Comparison of ENCODE assay signal across 8 mouse cellular contexts in the genomic region with DNA sequence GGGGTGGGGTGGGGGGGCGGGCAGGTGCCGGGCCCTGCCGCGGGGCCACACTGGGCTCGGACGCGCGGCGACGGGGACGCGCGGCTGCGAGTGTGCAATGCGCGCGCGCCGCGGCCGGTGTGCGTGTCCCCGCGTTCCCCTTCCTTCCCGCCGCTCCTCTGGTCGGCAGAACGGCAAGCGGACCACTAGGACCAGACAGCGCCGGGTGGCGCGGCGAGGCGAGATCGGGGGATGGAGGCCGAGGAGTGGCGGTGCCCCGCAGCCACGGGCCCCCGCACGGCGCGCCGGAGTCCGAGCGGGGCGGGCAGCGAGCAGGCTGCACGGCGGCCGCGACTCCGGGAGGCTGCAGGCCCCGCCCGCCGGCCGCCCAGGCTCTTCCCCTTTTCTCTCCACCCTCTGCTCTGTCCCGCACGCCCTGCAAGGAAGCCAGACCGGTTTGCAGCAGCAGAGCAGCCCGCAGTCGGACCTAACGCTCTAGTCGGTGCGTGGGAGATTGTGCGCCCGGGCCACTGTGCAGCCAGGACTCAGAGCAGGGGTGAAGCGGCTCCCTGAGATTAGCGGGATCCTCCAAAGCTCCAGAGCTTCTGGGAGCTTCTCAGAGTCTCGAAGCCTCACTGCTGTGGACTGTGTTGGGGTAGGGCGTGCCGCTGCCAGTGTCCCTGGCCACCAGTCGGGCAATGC. TPM values are rescaled to one million over a fixed set of nuclear protein-coding genes. Genes with fewer than 3 reads are reported as not detected.
DNase-seq lines count a peak whose midpoint lies in the region; ATAC-seq and TF ChIP-seq lines count a peak whose summit lies in the region.

No protein-coding gene starts in this region.

- H3K27me3 ChIP-seq in hindbrain, embryonic 16.5 days (replicated peaks; ENCODE audit: control insufficient read depth, insufficient read depth, low read length): peaks cover 7% of the 10 kb centered on the region
- no peaks in the 10 kb centered on the region for H3K27me3 ChIP-seq in megakaryocyte, embryonic 14.5 days (replicated peaks)

- peak overlapping the region; percentile 64 for H3K27ac ChIP-seq in hindbrain, embryonic 16.5 days (ENCODE audit: low read depth, low read length)
- peak overlapping the region; percentile 74; the same call in 1 of the 2 replicates for H3K27ac ChIP-seq in left cerebral cortex, adult 2 months

- no peak; the same call in 1 of the 2 replicates for TF ChIP-seq CTCF in left cerebral cortex, adult 2 months (IDR thresholded peaks at IDR 0.05)

- no peaks in the 10 kb centered on the region for H3K9me3 ChIP-seq in hindbrain, embryonic 16.5 days (ENCODE audit: control insufficient read depth, low read length)
- H3K9me3 ChIP-seq in megakaryocyte, embryonic 14.5 days: peaks cover 10% of the 10 kb centered on the region

- H3K4me2 ChIP-seq in hindbrain, embryonic 16.5 days (ENCODE audit: low read length): peak overlapping the region; percentile 71

- peaks cover 11% of the 10 kb centered on the region for H3K4me1 ChIP-seq in hindbrain, embryonic 16.5 days (ENCODE audit: control insufficient read depth, insufficient read depth, low read depth, low read length)
- H3K4me1 ChIP-seq in megakaryocyte, embryonic 14.5 days: peaks cover 57% of the 10 kb centered on the region

- intact Hi-C loops in left cerebral cortex, adult 2 months (cut with DNase I): loop anchor here (1.0 to 5.0 kb wide), 3 partner anchors 79 to 274 kb away; partner anchors contain the start of genes Fam122a and Fxn

- DNase-seq in T-cell, adult 2 months (ENCODE audit: low spot score): peak; percentile 24
- peak; percentile 78 to 83 for DNase-seq in cerebellum, postnatal 36 days
- DNase-seq in gastrocnemius, adult 18-20 months (ENCODE audit: low spot score): peak; percentile 10
- DNase-seq in left cerebral cortex, adult 2 months (ENCODE audit: extremely low spot score in 1 of 2, low spot score in 2 of 2): peak; percentile 54 to 66
- peak; percentile 62 for DNase-seq in right cerebral cortex, adult 18-20 months
- peak; percentile 16 for DNase-seq in urinary bladder, postnatal 10 days (ENCODE audit: low spot score)

- WGBS in hindbrain, embryonic 16.5 days: under 1% methylated on average over 57 of the region's 74 CpGs

- peak overlapping the region; percentile 88 for H3K9ac ChIP-seq in hindbrain, embryonic 16.5 days (ENCODE audit: low read depth, low read length)

- no peaks in the 10 kb centered on the region for H3K36me3 ChIP-seq in hindbrain, embryonic 16.5 days (ENCODE audit: control insufficient read depth, insufficient read depth, low read length)
- peaks cover 19% of the 10 kb centered on the region for H3K36me3 ChIP-seq in megakaryocyte, embryonic 14.5 days (replicated peaks; ENCODE audit: low read length)

- peak overlapping the region; percentile 87 for H3K4me3 ChIP-seq in hindbrain, embryonic 16.5 days (ENCODE audit: low read length)
- H3K4me3 ChIP-seq in left cerebral cortex, adult 2 months: peak overlapping the region; percentile 70
- peak overlapping the region; percentile 99 for H3K4me3 ChIP-seq in megakaryocyte, embryonic 14.5 days (replicated peaks)

- peak; percentile 91 for ATAC-seq in hindbrain, embryonic 16.5 days

RNA-seq across cellular contexts. Expression of gene Pip5k1b, which starts 0.4 kb away (rescaled TPM):
- total RNA-seq in gastrocnemius, adult 18-20 months (2021): under 1 TPM; 0.34 to 0.50 TPM
- 2.2 and 2.4 TPM in 2 replicates for polyA plus RNA-seq in hindbrain, embryonic 16.5 days (2015; fragmentation: Nextera tagmentation; extraction: Ambion mirVana)
- 10 to 100 TPM; 28.9 to 29.9 TPM for total RNA-seq in left cerebral cortex, adult 2 months (2021)
- 6.9 and 8.0 TPM in 2 replicates for polyA plus RNA-seq in megakaryocyte, embryonic 14.5 days (2012; ENCODE audit: insufficient read depth, low replicate concordance)

Comparison
In these comparisons a context has a peak if more than half of its experiments do, and no peak if none do; other contexts are left out.
1. Peak in every context shown above with its lines: DNase-seq, ATAC-seq, H3K4me3 ChIP-seq and H3K27ac ChIP-seq.
2. DNase-seq: peak in every context shown above with its lines; median percentile 80 in cerebellum, postnatal 36 days; 62 in right cerebral cortex, adult 18-20 months; 60 in left cerebral cortex, adult 2 months; 24 in T-cell, adult 2 months; 16 in urinary bladder, postnatal 10 days; 10 in gastrocnemius, adult 18-20 months.
3. RNA of gene Pip5k1b, which starts 0.4 kb away (total RNA-seq): 28.9 to 29.9 TPM in left cerebral cortex, adult 2 months; 0.34 to 0.50 TPM in gastrocnemius, adult 18-20 months; every median in the first group is over 10 times any median in the second.